Mouse (Mus musculus): ENCODE results near the gene Yipf2. TPM values are rescaled to one million over a fixed set of nuclear protein-coding genes. Genes with fewer than 3 reads are reported as not detected.

The Yipf2 gene
- polyA plus RNA-seq, 1 experiment = 35.9 TPM

- H3K27ac ChIP-seq (ENCODE audit: insufficient read depth, low read depth, low read length) = no peak overlapping the region
- 83% methylated on average over 10 of the region's 10 CpGs for WGBS
- H3K36me3 ChIP-seq (ENCODE audit: control insufficient read depth, insufficient read depth, low read length) = no peaks in the 10 kb centered on the region
- no peak for TF ChIP-seq CTCF (IDR thresholded peaks at IDR 0.05; ENCODE audit: extremely low read depth, insufficient read length, insufficient replicate concordance, low read depth, low read length)
- TF ChIP-seq POLR2A (IDR thresholded peaks at IDR 0.05; ENCODE audit: low read depth, low read length) = no peak
- 0 out of 2 replicates have a peak, but pooled peaks cover 1% of the 10 kb centered on the region for H3K4me1 ChIP-seq (ENCODE audit: control insufficient read depth, insufficient read depth, insufficient read length, low read length)
- H3K27me3 ChIP-seq (ENCODE audit: control insufficient read depth, insufficient read depth, low read length) = no peaks in the 10 kb centered on the region
- H3K4me3 ChIP-seq (ENCODE audit: low read depth, low read length) = no peak overlapping the region
Measured at GRCm38 (mm10) chr9:21625342-21626339, 33.0 kb upstream of the Yipf2 start.

- WGBS = 95% methylated on average over 1 of the region's 1 CpGs
- H3K4me3 ChIP-seq (ENCODE audit: low read depth, low read length) = no peak overlapping the region
- TF ChIP-seq POLR2A (IDR thresholded peaks at IDR 0.05; ENCODE audit: low read depth, low read length) (no peak), CTCF (IDR thresholded peaks at IDR 0.05; ENCODE audit: extremely low read depth, insufficient read length, insufficient replicate concordance, low read depth, low read length) (no peak)
- H3K4me1 ChIP-seq (ENCODE audit: control insufficient read depth, insufficient read depth, insufficient read length, low read length) = 0 out of 2 replicates have a peak, but pooled peaks cover 1% of the 10 kb centered on the region
- H3K27me3 ChIP-seq (ENCODE audit: control insufficient read depth, insufficient read depth, low read length) = no peaks in the 10 kb centered on the region
- no peaks in the 10 kb centered on the region for H3K36me3 ChIP-seq (ENCODE audit: control insufficient read depth, insufficient read depth, low read length)
- no peak overlapping the region for H3K27ac ChIP-seq (ENCODE audit: insufficient read depth, low read depth, low read length)
Measured at GRCm38 (mm10) chr9:21622676-21623075, 30.0 kb upstream of the Yipf2 start.

- no peaks in the 10 kb centered on the region for H3K36me3 ChIP-seq (ENCODE audit: control insufficient read depth, insufficient read depth, low read length)
- H3K27me3 ChIP-seq (ENCODE audit: control insufficient read depth, insufficient read depth, low read length) = no peaks in the 10 kb centered on the region
- H3K4me3 ChIP-seq (ENCODE audit: low read depth, low read length) = no peak overlapping the region
- H3K4me1 ChIP-seq (ENCODE audit: control insufficient read depth, insufficient read depth, insufficient read length, low read length) = no peaks in the 10 kb centered on the region
- TF ChIP-seq POLR2A (IDR thresholded peaks at IDR 0.05; ENCODE audit: low read depth, low read length) (no peak), CTCF (IDR thresholded peaks at IDR 0.05; ENCODE audit: extremely low read depth, insufficient read length, insufficient replicate concordance, low read depth, low read length) (no peak)
- 81% methylated on average over 4 of the region's 4 CpGs for WGBS
- H3K27ac ChIP-seq (ENCODE audit: insufficient read depth, low read depth, low read length) = no peak overlapping the region
Measured at GRCm38 (mm10) chr9:21620229-21620628, 27.6 kb upstream of the Yipf2 start.

GRCm38 (mm10) chr9:21617066-21617465 is 24.4 kb upstream of the Yipf2 start:
- Histone ChIP-seq H3K4me3 (ENCODE audit: low read depth, low read length) (peak overlapping the region; percentile 87), H3K4me1 (ENCODE audit: control insufficient read depth, insufficient read depth, insufficient read length, low read length) (no peaks in the 10 kb centered on the region; the same call in 1 of the 2 replicates), H3K27ac (ENCODE audit: insufficient read depth, low read depth, low read length) (no peak overlapping the region), H3K36me3 (ENCODE audit: control insufficient read depth, insufficient read depth, low read length) (no peaks in the 10 kb centered on the region), H3K27me3 (ENCODE audit: control insufficient read depth, insufficient read depth, low read length) (no peaks in the 10 kb centered on the region)
- 2% methylated on average over 10 of the region's 10 CpGs for WGBS
- TF ChIP-seq POLR2A (IDR thresholded peaks at IDR 0.05; ENCODE audit: low read depth, low read length) (no peak), CTCF (IDR thresholded peaks at IDR 0.05; ENCODE audit: extremely low read depth, insufficient read length, insufficient replicate concordance, low read depth, low read length) (no peak)

- TF ChIP-seq POLR2A (IDR thresholded peaks at IDR 0.05; ENCODE audit: low read depth, low read length) (no peak; the same call in 1 of the 2 replicates), CTCF (IDR thresholded peaks at IDR 0.05; ENCODE audit: extremely low read depth, insufficient read length, insufficient replicate concordance, low read depth, low read length) (no peak)
- Histone ChIP-seq H3K27ac (ENCODE audit: insufficient read depth, low read depth, low read length) (peak overlapping the region; percentile 76), H3K4me3 (ENCODE audit: low read depth, low read length) (peak overlapping the region; percentile 87), H3K27me3 (ENCODE audit: control insufficient read depth, insufficient read depth, low read length) (no peaks in the 10 kb centered on the region), H3K36me3 (ENCODE audit: control insufficient read depth, insufficient read depth, low read length) (no peaks in the 10 kb centered on the region), H3K4me1 (ENCODE audit: control insufficient read depth, insufficient read depth, insufficient read length, low read length) (no peaks in the 10 kb centered on the region; the same call in 1 of the 2 replicates)
- under 1% methylated on average over 54 of the region's 57 CpGs for WGBS
Measured at GRCm38 (mm10) chr9:21616232-21616781, 23.7 kb upstream of the Yipf2 start.

- Histone ChIP-seq H3K36me3 (ENCODE audit: control insufficient read depth, insufficient read depth, low read length) (no peaks in the 10 kb centered on the region), H3K4me1 (ENCODE audit: control insufficient read depth, insufficient read depth, insufficient read length, low read length) (peaks cover under 1% of the 10 kb centered on the region), H3K4me3 (ENCODE audit: low read depth, low read length) (peak within 1 kb of the TSS; percentile 87), H3K27ac (ENCODE audit: insufficient read depth, low read depth, low read length) (peak within 1 kb of the TSS; percentile 76), H3K27me3 (ENCODE audit: control insufficient read depth, insufficient read depth, low read length) (no peaks in the 10 kb centered on the region)
- WGBS = 2% methylated on average over 37 of the region's 45 CpGs
- TF ChIP-seq POLR2A (IDR thresholded peaks at IDR 0.05; ENCODE audit: low read depth, low read length) (peak; percentile 79), CTCF (IDR thresholded peaks at IDR 0.05; ENCODE audit: extremely low read depth, insufficient read length, insufficient replicate concordance, low read depth, low read length) (no peak)
Measured at GRCm38 (mm10) chr9:21615617-21616231, 23.1 kb upstream of the Yipf2 start, which contains the start of gene Smarca4. Gene Smarca4, plus strand, starts transcription at chr9:21616169.
